Mouse (Mus musculus): Measurements from ENCODE around the gene Iqschfp. TPM values are rescaled to one million over a fixed set of nuclear protein-coding genes. Genes with fewer than 3 reads are reported as not detected.
A peak's percentile ranks its signal among the peaks of the same experiment; 100 is the strongest.

Gene Iqschfp
- total and polyA plus RNA-seq, 2 experiments from 2014 or later: 2.7 to 5.6 TPM

DNA sequence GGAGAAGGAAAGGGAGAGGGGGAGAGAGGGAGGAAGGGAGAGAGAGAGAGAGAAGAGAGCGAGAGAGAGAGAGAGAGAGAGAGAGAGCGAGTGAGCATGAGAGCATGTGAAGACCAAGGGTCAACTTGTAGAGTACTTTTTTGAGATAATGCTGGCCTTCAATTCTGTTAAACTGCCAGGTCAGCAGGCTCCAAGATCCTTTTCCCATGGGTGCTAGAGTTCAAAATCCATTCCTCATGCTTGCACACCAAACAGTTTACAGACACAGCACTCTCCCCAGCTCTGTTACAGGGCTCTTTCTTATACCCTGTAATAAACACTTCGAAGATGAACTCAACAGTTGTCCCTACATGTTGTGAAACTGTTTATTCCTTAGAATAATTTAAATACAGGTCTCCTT lies 622.7 kb downstream of the Iqschfp start:
- H3K27ac ChIP-seq: no peak overlapping the region
- no peaks in the 10 kb centered on the region for H3K9me3 ChIP-seq (ENCODE audit: low read length)
- 92% methylated on average over 3 of the region's 3 CpGs for WGBS
- H3K36me3 ChIP-seq (ENCODE audit: insufficient read depth, low read length): no peaks in the 10 kb centered on the region
- no peaks in the 10 kb centered on the region for H3K27me3 ChIP-seq (ENCODE audit: insufficient read depth, low read length)
- DNase-seq (ENCODE audit: low spot score) (no peak), ATAC-seq (no peak)
- H3K4me3 ChIP-seq (ENCODE audit: low read length): no peak overlapping the region
- H3K9ac ChIP-seq (replicated peaks; ENCODE audit: low read length): no peak overlapping the region
- TF ChIP-seq CTCF (IDR thresholded peaks at IDR 0.05; ENCODE audit: low read depth): no peak
- H3K4me2 ChIP-seq (ENCODE audit: low read depth, low read length): no peak overlapping the region
- no peaks in the 10 kb centered on the region for H3K4me1 ChIP-seq (ENCODE audit: insufficient read depth, low read length)

DNA sequence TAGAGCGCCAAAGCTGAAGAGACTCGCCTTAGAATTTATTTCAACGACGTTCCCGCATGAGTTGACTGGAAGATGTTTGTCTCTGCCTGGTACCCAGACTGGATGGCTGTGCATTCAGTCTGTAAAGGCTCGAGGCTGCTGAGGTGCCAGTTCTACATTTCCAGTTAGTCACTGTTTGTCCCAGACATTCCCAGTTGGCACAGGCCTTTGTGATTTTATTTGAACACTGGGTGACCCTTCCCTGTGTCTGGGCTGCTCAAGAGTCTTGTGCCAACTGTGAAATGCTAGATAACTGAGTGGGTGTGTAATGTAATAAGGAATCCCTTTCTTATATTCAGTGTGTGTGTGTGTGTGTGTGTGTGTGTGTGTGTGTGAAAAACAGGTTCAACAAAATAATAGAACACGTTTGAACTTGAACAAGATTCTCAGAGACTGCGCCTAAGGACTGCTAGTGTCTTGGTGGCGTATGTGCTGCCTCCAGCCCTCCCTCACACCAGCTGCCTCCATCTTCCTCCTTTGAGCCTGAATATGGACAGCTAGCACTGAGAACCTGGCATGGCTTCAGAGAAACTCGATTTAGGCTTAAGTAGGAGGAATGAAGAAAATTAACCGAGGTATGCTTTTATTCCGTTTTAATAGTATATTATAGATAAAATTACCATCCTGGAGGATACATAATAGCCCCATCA lies 624.5 kb downstream of the Iqschfp start:
- no peak for TF ChIP-seq CTCF (IDR thresholded peaks at IDR 0.05; ENCODE audit: low read depth)
- Histone ChIP-seq H3K4me3 (ENCODE audit: low read length) (no peak overlapping the region), H3K36me3 (ENCODE audit: insufficient read depth, low read length) (no peaks in the 10 kb centered on the region), H3K27me3 (ENCODE audit: insufficient read depth, low read length) (no peaks in the 10 kb centered on the region), H3K9me3 (ENCODE audit: low read length) (no peaks in the 10 kb centered on the region), H3K27ac (no peak overlapping the region), H3K4me1 (ENCODE audit: insufficient read depth, low read length) (no peaks in the 10 kb centered on the region), H3K9ac (replicated peaks; ENCODE audit: low read length) (no peak overlapping the region), H3K4me2 (ENCODE audit: low read depth, low read length) (no peak overlapping the region)
- DNase-seq (ENCODE audit: low spot score) (peak; percentile 29), ATAC-seq (no peak)
- 63% methylated on average over 12 of the region's 12 CpGs for WGBS

GRCm38 (mm10) chr3:68517236-68517635 lies 625.2 kb downstream of the Iqschfp start:
- Histone ChIP-seq H3K27me3 (ENCODE audit: insufficient read depth, low read length) (no peaks in the 10 kb centered on the region), H3K9ac (replicated peaks; ENCODE audit: low read length) (no peak overlapping the region), H3K4me3 (ENCODE audit: low read length) (no peak overlapping the region), H3K36me3 (ENCODE audit: insufficient read depth, low read length) (no peaks in the 10 kb centered on the region), H3K9me3 (ENCODE audit: low read length) (no peaks in the 10 kb centered on the region), H3K4me1 (ENCODE audit: insufficient read depth, low read length) (no peaks in the 10 kb centered on the region), H3K4me2 (ENCODE audit: low read depth, low read length) (no peak overlapping the region), H3K27ac (no peak overlapping the region)
- no peak for TF ChIP-seq CTCF (IDR thresholded peaks at IDR 0.05; ENCODE audit: low read depth)
- WGBS: 34% methylated on average over 7 of the region's 7 CpGs
- no peak for ATAC-seq
- DNase-seq (ENCODE audit: low spot score): peak; percentile 21

GRCm38 (mm10) chr3:68518041-68518440 lies 626.0 kb downstream of the Iqschfp start:
- Histone ChIP-seq H3K9me3 (ENCODE audit: low read length) (no peaks in the 10 kb centered on the region), H3K27ac (no peak overlapping the region), H3K4me3 (ENCODE audit: low read length) (no peak overlapping the region), H3K36me3 (ENCODE audit: insufficient read depth, low read length) (no peaks in the 10 kb centered on the region), H3K4me1 (ENCODE audit: insufficient read depth, low read length) (no peaks in the 10 kb centered on the region), H3K9ac (replicated peaks; ENCODE audit: low read length) (no peak overlapping the region), H3K4me2 (ENCODE audit: low read depth, low read length) (no peak overlapping the region), H3K27me3 (ENCODE audit: insufficient read depth, low read length) (no peaks in the 10 kb centered on the region)
- ATAC-seq (no peak), DNase-seq (ENCODE audit: low spot score) (no peak)
- TF ChIP-seq CTCF (IDR thresholded peaks at IDR 0.05; ENCODE audit: low read depth): no peak
- WGBS: 92% methylated on average over 8 of the region's 8 CpGs

GRCm38 (mm10) chr3:68518586-68518985 lies 626.6 kb downstream of the Iqschfp start:
- no peak for TF ChIP-seq CTCF (IDR thresholded peaks at IDR 0.05; ENCODE audit: low read depth)
- Histone ChIP-seq H3K4me1 (ENCODE audit: insufficient read depth, low read length) (no peaks in the 10 kb centered on the region), H3K27me3 (ENCODE audit: insufficient read depth, low read length) (no peaks in the 10 kb centered on the region), H3K9me3 (ENCODE audit: low read length) (no peaks in the 10 kb centered on the region), H3K4me3 (ENCODE audit: low read length) (no peak overlapping the region), H3K9ac (replicated peaks; ENCODE audit: low read length) (no peak overlapping the region), H3K4me2 (ENCODE audit: low read depth, low read length) (no peak overlapping the region), H3K36me3 (ENCODE audit: insufficient read depth, low read length) (no peaks in the 10 kb centered on the region), H3K27ac (no peak overlapping the region)
- no peak for DNase-seq (ENCODE audit: low spot score)
- ATAC-seq: no peak
- 96% methylated on average over 5 of the region's 5 CpGs for WGBS

- Histone ChIP-seq H3K9me3 (ENCODE audit: low read length) (no peaks in the 10 kb centered on the region), H3K27me3 (ENCODE audit: insufficient read depth, low read length) (no peaks in the 10 kb centered on the region), H3K4me1 (ENCODE audit: insufficient read depth, low read length) (0 out of 2 replicates have a peak, but pooled peaks cover 5% of the 10 kb centered on the region), H3K36me3 (ENCODE audit: insufficient read depth, low read length) (no peaks in the 10 kb centered on the region), H3K4me3 (ENCODE audit: low read length) (no peak overlapping the region), H3K9ac (replicated peaks; ENCODE audit: low read length) (no peak overlapping the region), H3K4me2 (ENCODE audit: low read depth, low read length) (no peak overlapping the region), H3K27ac (no peak overlapping the region)
- ATAC-seq: no peak
- no peak for DNase-seq (ENCODE audit: low spot score)
- WGBS: 89% methylated on average over 10 of the region's 10 CpGs
- TF ChIP-seq CTCF (IDR thresholded peaks at IDR 0.05; ENCODE audit: low read depth): no peak
Observed at GRCm38 (mm10) chr3:68525361-68525878, 633.4 kb downstream of the Iqschfp start.

- Histone ChIP-seq H3K27ac (no peak overlapping the region), H3K4me2 (ENCODE audit: low read depth, low read length) (no peak overlapping the region), H3K4me3 (ENCODE audit: low read length) (no peak overlapping the region), H3K36me3 (ENCODE audit: insufficient read depth, low read length) (no peaks in the 10 kb centered on the region), H3K27me3 (ENCODE audit: insufficient read depth, low read length) (no peaks in the 10 kb centered on the region), H3K4me1 (ENCODE audit: insufficient read depth, low read length) (0 out of 2 replicates have a peak, but pooled peaks cover 5% of the 10 kb centered on the region), H3K9me3 (ENCODE audit: low read length) (no peaks in the 10 kb centered on the region), H3K9ac (replicated peaks; ENCODE audit: low read length) (no peak overlapping the region)
- DNase-seq (ENCODE audit: low spot score): no peak
- 46% methylated on average over 4 of the region's 4 CpGs for WGBS
- no peak for TF ChIP-seq CTCF (IDR thresholded peaks at IDR 0.05; ENCODE audit: low read depth)
- ATAC-seq: no peak
Observed at GRCm38 (mm10) chr3:68526416-68526815, 634.4 kb downstream of the Iqschfp start.
